Mouse (Mus musculus): ENCODE results near the gene Top1.

- TF ChIP-seq MAX (IDR thresholded peaks at IDR 0.05) (no peak), CTCF (IDR thresholded peaks at IDR 0.05; ENCODE audit: control insufficient read depth, insufficient read depth, insufficient read length) (no peak), USF1 (IDR thresholded peaks at IDR 0.05; ENCODE audit: low read depth) (no peak)
These were observed 111.0 kb downstream of the Top1 start for GRCm38 (mm10) chr2:160756583-160757203.
